In the genomic region with DNA sequence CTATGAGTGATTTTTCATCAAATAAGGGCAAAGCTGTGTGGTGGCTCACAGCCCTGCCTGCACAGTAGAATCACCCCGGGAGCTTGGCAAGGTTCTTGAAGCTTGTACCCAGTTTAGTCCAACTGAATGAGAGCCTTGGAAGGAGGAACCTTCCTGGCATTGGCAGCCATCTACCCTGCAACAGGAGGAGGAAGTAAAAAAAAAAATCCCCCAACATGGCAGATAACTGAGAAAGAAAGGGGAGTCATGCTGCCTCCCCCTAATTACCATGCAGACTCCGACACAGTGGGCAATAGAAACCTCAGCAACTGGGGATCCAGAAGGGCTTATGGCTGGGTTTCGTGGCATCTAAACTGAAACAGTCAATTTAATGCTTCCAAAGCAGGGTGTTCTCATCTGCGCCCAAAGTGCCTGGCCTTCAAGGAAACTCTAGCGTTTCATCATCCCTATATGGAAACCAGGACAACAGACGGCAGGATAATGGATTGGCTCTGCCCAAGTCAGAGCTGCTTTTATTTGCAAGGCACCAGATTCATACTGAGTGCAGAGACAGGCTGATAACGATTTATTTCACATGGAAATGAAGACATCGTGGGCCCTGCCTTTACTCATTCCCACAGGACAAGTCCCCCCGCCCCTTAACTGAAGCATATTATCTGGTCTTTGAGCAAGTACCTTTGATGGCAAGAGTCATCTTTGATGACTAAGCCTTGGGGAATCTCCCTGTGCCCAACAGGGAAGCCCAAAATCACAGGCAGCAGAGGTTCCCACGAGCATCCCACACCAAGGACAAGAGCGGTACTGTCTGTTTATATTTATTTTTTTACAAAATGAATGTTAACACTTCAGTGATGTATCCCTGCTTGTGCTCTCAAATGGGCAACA, we compare ENCODE assay signal across 9 mouse cellular contexts. TPM values are rescaled to one million over a fixed set of nuclear protein-coding genes. Genes with fewer than 3 reads are reported as not detected.
A peak's percentile ranks its signal among the peaks of the same experiment; 100 is the strongest.
DNase-seq lines count a peak whose midpoint lies in the region; ATAC-seq and TF ChIP-seq lines count a peak whose summit lies in the region.
"Had no signal": no experiment of that assay in that cellular context is flagged by ENCODE, and none has a peak within 500 bp of the region (broad histone marks: within the 10 kb centered on the region; RNA-seq: fewer than 3 reads in every experiment).

No protein-coding gene starts in this region.

- no peak for TF ChIP-seq RAD21 in CH12.LX (IDR thresholded peaks at IDR 0.05; ENCODE audit: low read depth, low read length)

- no peaks in the 10 kb centered on the region for H3K79me2 ChIP-seq in CH12.LX (replicated peaks; ENCODE audit: control insufficient read depth, extremely low read depth, insufficient read depth, poor library complexity, severe bottlenecking)

- H3K9ac ChIP-seq in CH12.LX (ENCODE audit: insufficient read depth, low read depth): no peak overlapping the region

- peaks cover 23 to 48% of the 10 kb centered on the region in 2 experiments for H3K4me1 ChIP-seq in CH12.LX (ENCODE audit: control insufficient read depth in 1 of 2, insufficient read depth in 2 of 2)

- dilution Hi-C loops in CH12.LX (cut with MboI; ENCODE audit: extremely low pct_ligation_motif_present, extremely low pct_unique_long_range_greater_than_20kb, low sequenced_read_pairs): no loop called here

- TF ChIP-seq CTCF in CH12.LX (conservative IDR thresholded peaks at IDR 0.05 in 1 of 2, IDR thresholded peaks at IDR 0.05 in 1 of 2; ENCODE audit: low read depth in 2 of 2, low read length in 2 of 2): no peak

- in situ Hi-C loops in CH12.LX (cut with MboI; ENCODE audit: low pct_ligation_motif_present, low pct_unique_long_range_greater_than_20kb, low sequenced_read_pairs): loop anchor here (5.0 kb wide), 1 partner anchor 33 kb away; no protein-coding TSS in a partner anchor

- no peak overlapping the region; the same call in 1 of the 2 replicates for H3K4me2 ChIP-seq in CH12.LX (ENCODE audit: insufficient read depth, low read depth, poor library complexity, severe bottlenecking)

- H3K4me3 ChIP-seq in CH12.LX (replicated peaks in 1 of 3; ENCODE audit: low read depth in 2 of 3, low read length in 2 of 3, poor library complexity in 1 of 3): no peak overlapping the region

- H3K27ac ChIP-seq in CH12.LX (ENCODE audit: insufficient read depth, low read depth): no peak overlapping the region

- no peaks in the 10 kb centered on the region for H3K27me3 ChIP-seq in CH12.LX (replicated peaks)

- no peaks in the 10 kb centered on the region for H3K36me3 ChIP-seq in CH12.LX (replicated peaks in 1 of 2; ENCODE audit: control insufficient read depth in 1 of 2, insufficient read depth in 1 of 2, low read length in 1 of 2)

- TF ChIP-seq POLR2A in CH12.LX (IDR thresholded peaks at IDR 0.05; ENCODE audit: low read depth, low read length): no peak

- peak; percentile 12 to 37 for DNase-seq in adrenal gland, adult (ENCODE audit: inconsistent age in 2 of 2, low spot score in 1 of 2)
- DNase-seq in adrenal gland, postnatal 14 days: no peak
- DNase-seq in CH12.LX (ENCODE audit: extremely low read depth): peak; percentile 33
- peak; percentile 22 to 34 for DNase-seq in layer of hippocampus, postnatal 36 days
- no peak for DNase-seq in kidney, postnatal 4 days
- DNase-seq in thymus, postnatal 4 days: no peak
- DNase-seq in kidney, postnatal 36 days: no peak

- H3K9me3 ChIP-seq in CH12.LX (replicated peaks; ENCODE audit: low read length): peaks cover under 1% of the 10 kb centered on the region

- TF ChIP-seq EP300 in CH12.LX (IDR thresholded peaks at IDR 0.05; ENCODE audit: low read length): peak; percentile 44; the same call in 1 of the 2 replicates

- peak; percentile 36; the same call in 1 of the 2 replicates for ATAC-seq in common myeloid progenitor, adult 5-6 weeks (replicated peaks; ENCODE audit: low read depth, poor library complexity, severe bottlenecking)
- ATAC-seq: inflammation-experienced regulatory T-cells, adult 6 months had no signal

TF ChIP-seq in CH12.LX, 34 proteins besides CTCF, POLR2A, EP300 and RAD21:
- 0 out of 2 replicates have a peak, but pooled peaks have one; percentile 36 for TF ChIP-seq ELF1 (IDR thresholded peaks at IDR 0.05; ENCODE audit: low read depth, low read length)
- TF ChIP-seq TCF12 (IDR thresholded peaks at IDR 0.05; ENCODE audit: low read depth, low read length): 0 out of 2 replicates have a peak, but pooled peaks have one; percentile 19
- TF ChIP-seq ZNF384 (IDR thresholded peaks at IDR 0.05; ENCODE audit: low read depth, low read length): peak; percentile 80
- TF ChIP-seq IRF4 (IDR thresholded peaks at IDR 0.05; ENCODE audit: low read depth, low read length): no peak
- 0 out of 2 replicates have a peak, but pooled peaks have one; percentile 39 for TF ChIP-seq MYC (IDR thresholded peaks at IDR 0.05; ENCODE audit: low read depth, low read length)
- TF ChIP-seq NRF1 (IDR thresholded peaks at IDR 0.05; ENCODE audit: low read depth, low read length): 0 out of 2 replicates have a peak, but pooled peaks have one; percentile 13
- no peak for TF ChIP-seq NELFE (IDR thresholded peaks at IDR 0.05; ENCODE audit: low read depth, low read length)
- TF ChIP-seq USF1 (IDR thresholded peaks at IDR 0.05; ENCODE audit: low read depth, low read length): no peak
- TF ChIP-seq E2F4 (IDR thresholded peaks at IDR 0.05; ENCODE audit: insufficient replicate concordance, low read depth, low read length): no peak
- TF ChIP-seq ETS1 (conservative IDR thresholded peaks at IDR 0.05; ENCODE audit: low read depth, low read length): 0 out of 2 replicates have a peak, but pooled peaks have one; percentile 13
- TF ChIP-seq MEF2A (IDR thresholded peaks at IDR 0.05; ENCODE audit: borderline replicate concordance, low read depth, low read length): 0 out of 2 replicates have a peak, but pooled peaks have one; percentile 18
- no peak for TF ChIP-seq PAX5 (IDR thresholded peaks at IDR 0.05; ENCODE audit: low read length)
- 0 out of 2 replicates have a peak, but pooled peaks have one; percentile 6 for TF ChIP-seq SMC3 (IDR thresholded peaks at IDR 0.05; ENCODE audit: low read depth, low read length)
- TF ChIP-seq TBP (conservative IDR thresholded peaks at IDR 0.05; ENCODE audit: low read depth, low read length): no peak
- no peak for TF ChIP-seq ZC3H11A (IDR thresholded peaks at IDR 0.05; ENCODE audit: low read depth, low read length)
- TF ChIP-seq GABPA (IDR thresholded peaks at IDR 0.05; ENCODE audit: insufficient replicate concordance, low read depth, low read length): no peak

RNA-seq across cellular contexts. Expression of a gene that starts 52.9 kb away (rescaled TPM):
- total RNA-seq in adrenal gland, postnatal 14 days (2021): 85.4 and 102 TPM in 2 replicates
- 18.0 and 19.5 TPM in 2 replicates for total RNA-seq in CH12.LX (2012; rRNA removed)
- 43.3 and 49.2 TPM in 2 replicates for total RNA-seq in CH12.LX (2014; rRNA removed)
- polyA plus RNA-seq in CH12.LX (2012; ENCODE audit: insufficient read length, low read depth): 32.4 and 37.1 TPM in 2 replicates
- 49.3 and 71.2 TPM in 2 replicates for total RNA-seq in common myeloid progenitor, adult 5-6 weeks (2017)
- total RNA-seq in layer of hippocampus, postnatal 36 days (2021): 10 to 100 TPM; 50.5 to 59.4 TPM

Comparison
In these comparisons a context has a peak if more than half of its experiments do, and no peak if none do; other contexts are left out.
1. DNase-seq: peak in adrenal gland, adult (2 of 2), CH12.LX (single experiment) and layer of hippocampus, postnatal 36 days (2 of 2); none in adrenal gland, postnatal 14 days (single experiment), kidney, postnatal 4 days (0 of 2), thymus, postnatal 4 days (single experiment) and kidney, postnatal 36 days (0 of 2).